ENCODE assay signal across 14 mouse cellular contexts in the genomic region with DNA sequence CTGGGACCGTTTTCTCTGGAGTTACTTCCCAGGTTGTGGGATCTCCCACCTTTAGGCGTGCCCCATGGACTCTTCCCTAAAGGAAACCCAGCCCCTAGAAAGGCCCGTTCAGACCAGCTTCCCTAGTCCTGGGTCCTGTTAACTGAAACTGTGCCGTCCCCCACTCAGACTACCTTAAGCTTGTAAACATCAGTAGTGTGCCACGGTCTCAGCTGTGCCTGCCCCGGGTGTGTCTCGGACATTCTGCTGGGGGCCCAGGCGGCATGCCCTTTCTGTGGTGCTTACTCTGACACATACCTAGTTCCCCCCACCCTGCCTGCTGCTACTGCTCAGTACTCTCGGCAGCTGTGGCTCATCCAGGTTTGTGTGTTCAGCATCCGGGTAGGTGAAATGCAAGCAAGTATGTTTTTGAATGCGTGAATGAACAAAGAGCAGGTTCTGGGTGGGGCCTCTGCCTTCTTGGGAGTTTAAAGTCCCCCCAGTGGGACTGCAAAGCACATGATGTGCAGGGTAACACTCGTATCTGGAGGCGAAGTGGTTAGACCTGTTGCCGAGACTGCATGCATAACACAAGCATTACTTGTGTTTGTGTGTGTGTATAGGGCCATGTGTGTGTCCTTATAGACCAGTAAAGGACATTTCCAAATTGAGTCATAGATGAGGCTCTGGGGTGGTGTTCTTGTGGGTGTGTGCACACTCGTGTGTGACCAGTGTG.
DNase-seq lines count a peak whose midpoint lies in the region; ATAC-seq and TF ChIP-seq lines count a peak whose summit lies in the region.
"Had no signal": no experiment of that assay in that cellular context is flagged by ENCODE, and none has a peak within 500 bp of the region (broad histone marks: within the 10 kb centered on the region; RNA-seq: fewer than 3 reads in every experiment).

No protein-coding gene starts in this region.

- ATAC-seq in hindbrain, embryonic 13.5 days (ENCODE audit: low FRiP score), result no peak
- ATAC-seq in hindbrain, embryonic 12.5 days (ENCODE audit: low FRiP score), result no peak
- no peak for ATAC-seq in neural tube, embryonic 13.5 days (ENCODE audit: low read depth)
- no peak for ATAC-seq in limb, embryonic 12.5 days (ENCODE audit: insufficient number of reproducible peaks, insufficient read depth, low FRiP score, low TSS enrichment, low read depth)
- peak; percentile 75 for ATAC-seq in stomach, postnatal 0 days (ENCODE audit: low FRiP score, low TSS enrichment)

- no peaks in the 10 kb centered on the region for H3K27me3 ChIP-seq in hindbrain, embryonic 13.5 days
- H3K27me3 ChIP-seq in hindbrain, embryonic 12.5 days, result no peaks in the 10 kb centered on the region
- H3K27me3 ChIP-seq in neural tube, embryonic 13.5 days, result no peaks in the 10 kb centered on the region
- H3K27me3 ChIP-seq in limb, embryonic 12.5 days, result no peaks in the 10 kb centered on the region
- no peaks in the 10 kb centered on the region for H3K27me3 ChIP-seq in stomach, postnatal 0 days (ENCODE audit: control insufficient read depth, insufficient read depth, low read length)

- H3K9me3 ChIP-seq in hindbrain, embryonic 13.5 days, result no peaks in the 10 kb centered on the region
- no peaks in the 10 kb centered on the region for H3K9me3 ChIP-seq in hindbrain, embryonic 12.5 days (replicated peaks)
- no peaks in the 10 kb centered on the region for H3K9me3 ChIP-seq in neural tube, embryonic 13.5 days
- no peaks in the 10 kb centered on the region for H3K9me3 ChIP-seq in limb, embryonic 12.5 days
- H3K9me3 ChIP-seq in stomach, postnatal 0 days (ENCODE audit: control insufficient read depth, low read length), result no peaks in the 10 kb centered on the region

- H3K4me2 ChIP-seq in hindbrain, embryonic 13.5 days, result no peak overlapping the region
- no peak overlapping the region for H3K4me2 ChIP-seq in hindbrain, embryonic 12.5 days (replicated peaks)
- H3K4me2 ChIP-seq in neural tube, embryonic 13.5 days, result no peak overlapping the region
- H3K4me2 ChIP-seq in limb, embryonic 12.5 days, result no peak overlapping the region
- no peak overlapping the region for H3K4me2 ChIP-seq in stomach, postnatal 0 days (replicated peaks; ENCODE audit: low read depth)

- WGBS in hindbrain, embryonic 13.5 days, result 87% methylated on average over 15 of the region's 15 CpGs
- WGBS in hindbrain, embryonic 12.5 days, result 89% methylated on average over 15 of the region's 15 CpGs
- 83% methylated on average over 15 of the region's 15 CpGs for WGBS in neural tube, embryonic 13.5 days
- WGBS in limb, embryonic 12.5 days, result 83% methylated on average over 15 of the region's 15 CpGs
- WGBS in stomach, postnatal 0 days, result 48% methylated on average over 15 of the region's 15 CpGs

- peaks cover 98% of the 10 kb centered on the region for H3K4me1 ChIP-seq in hindbrain, embryonic 13.5 days (replicated peaks)
- H3K4me1 ChIP-seq in hindbrain, embryonic 12.5 days, result peaks cover 97% of the 10 kb centered on the region
- peaks cover 100% of the 10 kb centered on the region for H3K4me1 ChIP-seq in neural tube, embryonic 13.5 days (replicated peaks)
- H3K4me1 ChIP-seq in limb, embryonic 12.5 days (replicated peaks), result peaks cover 68% of the 10 kb centered on the region
- H3K4me1 ChIP-seq in stomach, postnatal 0 days (replicated peaks; ENCODE audit: control insufficient read depth, insufficient read depth), result peaks cover 10% of the 10 kb centered on the region

- peaks cover 7% of the 10 kb centered on the region for H3K36me3 ChIP-seq in hindbrain, embryonic 13.5 days
- peaks cover 15% of the 10 kb centered on the region for H3K36me3 ChIP-seq in hindbrain, embryonic 12.5 days
- H3K36me3 ChIP-seq in neural tube, embryonic 13.5 days, result peaks cover 9% of the 10 kb centered on the region; the same call in 1 of the 2 replicates
- peaks cover 74% of the 10 kb centered on the region for H3K36me3 ChIP-seq in limb, embryonic 12.5 days
- H3K36me3 ChIP-seq in stomach, postnatal 0 days (ENCODE audit: control insufficient read depth, insufficient read depth, low read length), result peaks cover 4% of the 10 kb centered on the region; the same call in 1 of the 2 replicates

- peak overlapping the region; percentile 52; the same call in 1 of the 2 replicates for H3K9ac ChIP-seq in hindbrain, embryonic 13.5 days
- H3K9ac ChIP-seq in hindbrain, embryonic 12.5 days, result no peak overlapping the region
- H3K9ac ChIP-seq in neural tube, embryonic 13.5 days, result peak overlapping the region; percentile 43; the same call in 1 of the 2 replicates
- no peak overlapping the region; the same call in 1 of the 2 replicates for H3K9ac ChIP-seq in limb, embryonic 12.5 days (replicated peaks)
- H3K9ac ChIP-seq in stomach, postnatal 0 days (ENCODE audit: low read length), result peak overlapping the region; percentile 13
- H3K9ac ChIP-seq: liver, embryonic 14.5 days had no signal

- TF ChIP-seq CTCF in stomach, postnatal 0 days (IDR thresholded peaks at IDR 0.05; ENCODE audit: low read depth), result no peak

- no peak for TF ChIP-seq EP300 in stomach, postnatal 0 days (optimal IDR thresholded peaks at IDR 0.05)

- H3K27ac ChIP-seq in hindbrain, embryonic 13.5 days, result peak overlapping the region; percentile 25; the same call in 1 of the 2 replicates
- no peak overlapping the region; the same call in 1 of the 2 replicates for H3K27ac ChIP-seq in hindbrain, embryonic 12.5 days
- H3K27ac ChIP-seq in neural tube, embryonic 13.5 days (replicated peaks), result 0 out of 2 replicates have a peak overlapping the region, but pooled peaks have one; percentile 18
- peak overlapping the region; percentile 3; the same call in 1 of the 2 replicates for H3K27ac ChIP-seq in limb, embryonic 12.5 days
- peak overlapping the region; percentile 63 for H3K27ac ChIP-seq in stomach, postnatal 0 days (replicated peaks)
- H3K27ac ChIP-seq: liver, embryonic 14.5 days had no signal

- no peak overlapping the region for H3K4me3 ChIP-seq in hindbrain, embryonic 13.5 days
- H3K4me3 ChIP-seq in hindbrain, embryonic 12.5 days, result no peak overlapping the region
- no peak overlapping the region for H3K4me3 ChIP-seq in neural tube, embryonic 13.5 days
- no peak overlapping the region for H3K4me3 ChIP-seq in limb, embryonic 12.5 days (replicated peaks)
- no peak overlapping the region for H3K4me3 ChIP-seq in stomach, postnatal 0 days (ENCODE audit: low read depth, low read length)

- no peak for DNase-seq in neural tube, embryonic 10.5 days (ENCODE audit: extremely low spot score, low spot score)
- DNase-seq in stomach, postnatal 0 days (ENCODE audit: low spot score), result peak; percentile 49
- no peak for DNase-seq in embryo, embryonic 9.5 days (ENCODE audit: extremely low spot score)
- DNase-seq: cerebellum, adult 8-10 months; heart, postnatal 4 days; kidney, adult 8-10 months; layer of hippocampus, adult 9-11 months; right cerebral cortex, adult 18-20 months; thymus, postnatal 14 days had no signal

Comparison
In these comparisons a context has a peak if more than half of its experiments do, and no peak if none do; other contexts are left out.
1. H3K9ac ChIP-seq: peak in hindbrain, embryonic 13.5 days (single experiment), neural tube, embryonic 13.5 days (single experiment) and stomach, postnatal 0 days (single experiment); none in hindbrain, embryonic 12.5 days (single experiment) and limb, embryonic 12.5 days (single experiment).